Mouse (Mus musculus) ovary, postnatal 36 days (tissue): Measurements from ENCODE around the gene Vmn1r239-ps.
"Not testable (repeated sequence)": the region's sequence is repeated elsewhere in the genome, so short reads cannot be mapped to it uniquely, and the experiment has no call there.

Source experiments
- DNase-seq: peaks from one replicate; pipeline ENCODE4 v3.0.0; 2022; ENCODE audit warnings: low spot score, mixed read lengths

The Vmn1r239-ps gene

GRCm38 (mm10) chrX:147453610-147454009 lies at the start of gene Vmn1r239-ps:
Vmn1r239-ps (minus strand) TSS chrX:147453710.
- DNase-seq: not testable (repeated sequence)

GRCm38 (mm10) chrX:147489551-147489950 lies 36.0 kb upstream of the Vmn1r239-ps start:
- DNase-seq: no peak

- DNase-seq: no peak
Observed at GRCm38 (mm10) chrX:147443386-147443785, 10.1 kb downstream of the Vmn1r239-ps start.

- no peak for DNase-seq
Observed at GRCm38 (mm10) chrX:147435400-147435799, 18.1 kb downstream of the Vmn1r239-ps start.

- DNase-seq: no peak
Observed at GRCm38 (mm10) chrX:147429753-147430152, 23.8 kb downstream of the Vmn1r239-ps start.

GRCm38 (mm10) chrX:147429129-147429528 lies 24.4 kb downstream of the Vmn1r239-ps start, which contains the start of gene Il13ra2:
Il13ra2 (minus strand) TSS chrX:147429192.
- no peak for DNase-seq
